Mouse (Mus musculus) embryonic fibroblast, embryonic 13.5 days (primary cell): ENCODE results near the gene Fam173a.

Experiments used
- CTCF ChIP-seq: IDR thresholded peaks from 2 replicates; pipeline ENCODE4 v1.5.1; 2011; ENCODE audit warnings: mild to moderate bottlenecking, control low read depth, low read length, moderate library complexity, borderline replicate concordance; ENCODE audit not compliant: insufficient read depth
- POLR2A ChIP-seq: IDR thresholded peaks from 2 replicates; pipeline ENCODE4 v1.6.1; 2011; ENCODE audit warnings: low read depth, mild to moderate bottlenecking, control low read depth, low read length, moderate library complexity

- TF ChIP-seq POLR2A (no peak), CTCF (no peak)
Measured at GRCm38 (mm10) chr17:25765886-25766285, 26.8 kb downstream of the Fam173a start.
